Mouse (Mus musculus) granulocyte monocyte progenitor cell, adult 5-6 weeks (primary cell): Measurements from ENCODE around the gene Pik3r1. TPM values are rescaled to one million over a fixed set of nuclear protein-coding genes. Genes with fewer than 3 reads are reported as not detected.
A peak's percentile ranks its signal among the peaks of the same experiment; 100 is the strongest.

Source experiments
- ATAC-seq: replicated peaks from 2 replicates; pipeline ENCODE4 v1.8.0; 2016; ENCODE audit warnings: mild to moderate bottlenecking, moderate TSS enrichment, inconsistent platforms; ENCODE audit not compliant: poor library complexity, severe bottlenecking
- total RNA-seq, 2 experiments: library from RNA; stranded (forward) in 1 of 2; stranded (reverse) in 1 of 2; fragments of 200-712, 200-1000 nt in 1 of 2; fragments of >200 nt in 1 of 2; fragmentation: Nextera tagmentation in 1 of 2; gene quantifications; 2 replicates each; pipeline ENCODE4 v1.2.3; 2014 to 2017

Gene Pik3r1
- total RNA-seq, 2 experiments from 2014 or later, result 70.9 to 102 TPM

GRCm38 (mm10) chr13:101712720-101713428 lies 55.1 kb downstream of the Pik3r1 start:
- ATAC-seq, result no peak

- ATAC-seq, result peak; percentile 50
These were observed 55.9 kb downstream of the Pik3r1 start for GRCm38 (mm10) chr13:101712099-101712498.

- ATAC-seq, result 0 out of 2 replicates have a peak, but pooled peaks have one; percentile 6
These were observed 56.7 kb downstream of the Pik3r1 start for GRCm38 (mm10) chr13:101711301-101711700.

GRCm38 (mm10) chr13:101709788-101710187 lies 58.2 kb downstream of the Pik3r1 start:
- no peak for ATAC-seq

- ATAC-seq, result peak; percentile 47
These were observed 60.8 kb downstream of the Pik3r1 start for GRCm38 (mm10) chr13:101707226-101707625.

GRCm38 (mm10) chr13:101706426-101706825 lies 61.6 kb downstream of the Pik3r1 start:
- no peak for ATAC-seq

GRCm38 (mm10) chr13:101702096-101702775 lies 65.8 kb downstream of the Pik3r1 start:
- no peak for ATAC-seq

- ATAC-seq, result no peak
These were observed 66.4 kb downstream of the Pik3r1 start for GRCm38 (mm10) chr13:101701632-101702031.

- ATAC-seq, result no peak
These were observed 68.3 kb downstream of the Pik3r1 start for GRCm38 (mm10) chr13:101699742-101700141.

- ATAC-seq, result no peak
These were observed 70.1 kb downstream of the Pik3r1 start for GRCm38 (mm10) chr13:101697966-101698365.

- no peak for ATAC-seq
These were observed 70.6 kb downstream of the Pik3r1 start for GRCm38 (mm10) chr13:101697461-101697860.

GRCm38 (mm10) chr13:101696827-101697226 lies 71.2 kb downstream of the Pik3r1 start:
- ATAC-seq, result no peak

GRCm38 (mm10) chr13:101696316-101696715 lies 71.7 kb downstream of the Pik3r1 start:
- ATAC-seq, result no peak

GRCm38 (mm10) chr13:101695876-101696275 lies 72.1 kb downstream of the Pik3r1 start:
- ATAC-seq, result peak; percentile 41

- peak; percentile 32 for ATAC-seq
These were observed 73.3 kb downstream of the Pik3r1 start for GRCm38 (mm10) chr13:101694496-101695251.

GRCm38 (mm10) chr13:101693967-101694495 lies 74.0 kb downstream of the Pik3r1 start:
- ATAC-seq, result peak; percentile 72

- no peak for ATAC-seq
These were observed 74.9 kb downstream of the Pik3r1 start for GRCm38 (mm10) chr13:101692866-101693691.

GRCm38 (mm10) chr13:101692239-101692784 lies 75.7 kb downstream of the Pik3r1 start:
- ATAC-seq, result no peak

- ATAC-seq, result no peak
These were observed 76.3 kb downstream of the Pik3r1 start for GRCm38 (mm10) chr13:101691669-101692068.
